Mouse (Mus musculus) adrenal gland, adult 18-20 months (tissue): ENCODE measurements around the gene Kcnj6. TPM values are rescaled to one million over a fixed set of nuclear protein-coding genes. Genes with fewer than 3 reads are reported as not detected.

Experiments used
- DNase-seq, 2 experiments: peaks; one replicate each; pipeline ENCODE4 v3.0.0; 2021 to 2022; ENCODE audit warnings: low spot score in 2 of 2
- total RNA-seq, 2 experiments: library from RNA; stranded (reverse); gene quantifications; 1 replicate in 1 of 2; 2 replicates in 1 of 2; pipeline ENCODE4 v1.2.3; 2021

Gene Kcnj6
- total RNA-seq, 2 experiments from 2014 or later: 0.93 to 1.2 TPM

DNA sequence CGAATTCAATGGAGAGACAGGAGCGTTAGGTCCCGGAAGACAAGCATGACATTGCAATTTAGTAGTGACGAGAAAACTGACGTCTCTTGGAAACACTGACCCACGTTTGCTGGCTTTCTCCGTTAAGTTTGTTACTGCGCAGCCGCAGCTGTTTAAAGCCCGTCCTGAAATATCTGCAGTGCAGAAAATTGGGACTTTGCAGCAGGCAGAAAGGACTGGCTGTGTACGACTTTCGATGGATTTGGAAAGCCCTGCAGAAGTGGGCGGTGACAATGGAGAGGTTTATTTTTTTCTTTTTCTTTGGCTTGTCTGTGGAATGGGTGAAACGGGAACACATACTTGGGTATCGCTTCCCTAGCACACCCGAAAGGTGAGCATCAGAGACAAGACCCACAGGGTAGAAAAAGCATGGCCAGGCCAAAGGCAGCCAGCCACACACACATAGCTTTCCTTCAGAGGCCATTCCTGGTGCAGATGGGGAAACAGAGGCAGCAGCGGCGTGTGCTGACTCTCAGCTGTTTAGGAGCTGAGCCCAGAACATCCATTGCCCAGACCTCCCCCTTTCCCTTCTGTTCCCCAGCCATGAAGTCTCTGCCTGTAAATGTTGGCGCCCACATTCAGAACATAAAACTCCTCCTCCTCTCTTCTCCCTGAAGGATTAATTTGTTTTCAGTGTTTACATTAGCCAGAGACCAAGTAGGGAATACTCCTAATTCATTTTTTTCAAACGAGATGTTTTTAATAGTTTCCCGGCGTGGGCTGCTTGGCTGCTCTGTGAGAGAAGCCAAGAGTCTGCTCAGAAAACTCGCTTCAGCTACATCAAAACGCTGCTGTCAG, 215.2 kb downstream of the Kcnj6 start:
- no peak for DNase-seq

- no peak for DNase-seq
These were observed 223.6 kb downstream of the Kcnj6 start for GRCm38 (mm10) chr16:94773928-94774327.

DNA sequence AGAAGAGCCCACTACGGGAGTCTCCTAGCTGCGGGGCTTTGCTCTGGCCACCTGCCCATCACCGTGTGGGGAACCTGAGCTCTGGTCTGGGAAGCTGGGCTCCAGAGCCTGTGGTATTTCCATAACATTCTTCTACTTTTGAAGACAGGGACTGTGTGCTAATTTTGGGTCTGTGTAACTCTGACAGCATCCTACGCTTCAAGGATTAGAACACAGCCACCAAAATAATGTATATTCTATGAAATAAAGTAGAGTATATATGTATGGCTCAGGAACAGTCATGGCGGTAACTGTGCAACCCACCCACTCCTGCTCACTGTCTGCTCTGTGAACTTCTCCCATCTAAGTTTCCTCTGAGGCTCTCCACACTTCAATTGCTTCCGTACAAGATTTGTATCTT, 229.9 kb downstream of the Kcnj6 start:
- DNase-seq: no peak

- no peak for DNase-seq
These were observed 232.4 kb downstream of the Kcnj6 start for GRCm38 (mm10) chr16:94765129-94765528.

DNA sequence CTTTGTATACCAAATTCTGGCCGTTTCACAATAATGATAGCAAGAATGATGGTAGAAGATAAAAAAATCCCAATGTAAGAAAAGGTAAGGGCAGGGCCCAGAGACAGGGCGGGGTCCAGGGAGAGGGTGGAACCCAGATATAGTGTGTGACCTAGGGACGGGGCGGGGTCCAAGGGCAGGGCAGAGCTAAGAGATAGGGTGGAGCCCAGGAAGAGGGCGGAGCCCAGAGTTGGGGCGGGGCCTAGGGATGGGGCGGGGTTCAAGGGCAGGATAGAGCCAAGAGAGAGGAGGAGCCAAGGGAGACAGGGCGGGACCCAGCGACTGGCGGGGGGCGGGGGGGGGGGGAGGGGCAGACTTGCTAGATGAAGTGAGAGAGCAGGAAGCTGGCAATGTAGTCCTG, 236.8 kb downstream of the Kcnj6 start:
- no peak for DNase-seq

- no peak for DNase-seq
These were observed 237.7 kb downstream of the Kcnj6 start for GRCm38 (mm10) chr16:94759761-94760160.

GRCm38 (mm10) chr16:94758606-94759005, 238.9 kb downstream of the Kcnj6 start:
- DNase-seq: no peak

- no peak for DNase-seq
These were observed 241.1 kb downstream of the Kcnj6 start for GRCm38 (mm10) chr16:94756352-94756751.

GRCm38 (mm10) chr16:94753453-94753852, 244.0 kb downstream of the Kcnj6 start:
- no peak for DNase-seq

DNA sequence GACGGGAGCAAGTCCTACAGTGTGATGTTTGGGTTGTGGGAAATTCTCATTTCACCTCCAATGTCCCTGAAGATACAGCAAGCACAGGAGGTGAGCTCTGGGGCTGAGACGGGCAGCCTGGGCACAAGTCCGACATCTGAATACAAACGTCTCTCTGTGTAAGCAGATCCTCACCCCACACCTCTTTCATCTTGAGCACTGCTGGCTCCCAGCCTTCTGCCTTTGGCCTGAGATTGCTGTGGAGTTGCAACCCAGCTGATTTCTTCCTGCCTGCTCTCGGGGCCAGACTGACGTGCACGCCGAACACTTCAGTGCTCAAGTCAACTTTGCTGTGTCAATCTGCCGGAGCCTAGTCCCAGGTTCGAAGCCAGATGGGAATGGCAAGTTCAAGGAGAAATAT, 244.7 kb downstream of the Kcnj6 start:
- no peak for DNase-seq

- no peak for DNase-seq
These were observed 252.5 kb downstream of the Kcnj6 start for GRCm38 (mm10) chr16:94745016-94745415.

GRCm38 (mm10) chr16:94743853-94744501, 253.5 kb downstream of the Kcnj6 start:
- DNase-seq: peak in 1 of 2 experiments; percentile 24

DNA sequence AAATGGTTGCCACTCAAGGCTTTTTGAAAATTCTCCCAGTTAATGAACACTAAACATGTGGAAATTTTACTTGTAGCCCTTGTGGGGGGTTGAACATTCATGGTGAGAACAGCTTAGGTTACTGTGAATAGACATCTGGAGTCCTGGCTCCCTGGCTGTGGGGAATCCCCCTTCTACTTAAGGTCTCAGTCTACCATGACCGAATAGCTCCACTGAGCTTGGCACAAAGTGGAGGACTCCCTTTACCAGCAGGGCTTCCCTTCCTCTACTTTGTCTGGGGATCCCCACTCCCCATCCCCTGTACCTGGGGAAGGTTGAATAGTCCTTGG, 260.2 kb downstream of the Kcnj6 start:
- no peak for DNase-seq

DNA sequence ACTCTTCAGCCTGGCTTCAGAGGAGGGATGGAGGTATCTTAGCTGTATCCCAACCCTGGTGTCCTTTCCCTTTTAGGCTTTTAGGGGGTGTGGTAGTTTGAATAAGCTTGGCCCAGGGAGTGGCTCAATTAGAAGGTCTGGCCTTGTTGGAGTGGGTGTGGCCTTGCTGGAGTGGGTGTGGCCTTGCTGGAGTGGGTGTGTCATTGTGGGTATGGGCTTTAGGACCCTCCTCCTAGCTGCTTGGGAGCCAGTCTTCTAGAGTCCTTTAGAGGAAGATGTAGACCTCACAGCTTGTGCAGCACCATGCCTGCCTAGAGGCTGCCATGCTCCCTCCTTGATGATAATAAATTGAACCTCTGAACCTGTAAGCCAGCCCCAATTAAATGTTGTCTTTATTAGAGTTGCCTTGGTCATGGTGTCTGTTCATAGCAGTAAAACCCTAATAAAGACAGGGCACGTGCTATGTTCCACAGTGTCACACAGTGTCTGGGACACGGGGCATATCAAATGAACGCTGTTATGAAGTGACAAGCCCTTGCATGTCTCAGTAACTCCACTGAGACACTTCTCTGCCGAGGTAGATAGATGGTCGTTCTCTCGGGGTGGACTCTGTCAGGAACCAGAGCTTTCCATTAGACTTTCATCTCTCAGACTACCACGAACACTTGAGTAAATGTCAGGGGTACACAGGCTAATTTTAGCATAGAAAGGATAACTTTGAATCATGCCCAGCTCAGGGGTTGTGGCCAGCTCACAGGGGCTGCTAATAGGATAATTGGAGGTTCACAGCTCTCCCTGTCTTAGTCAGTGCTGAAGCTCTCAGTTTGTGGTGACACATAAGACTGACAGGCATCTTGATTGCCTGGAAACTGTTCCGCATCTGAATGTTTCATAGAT, 260.8 kb downstream of the Kcnj6 start:
- no peak for DNase-seq

DNA sequence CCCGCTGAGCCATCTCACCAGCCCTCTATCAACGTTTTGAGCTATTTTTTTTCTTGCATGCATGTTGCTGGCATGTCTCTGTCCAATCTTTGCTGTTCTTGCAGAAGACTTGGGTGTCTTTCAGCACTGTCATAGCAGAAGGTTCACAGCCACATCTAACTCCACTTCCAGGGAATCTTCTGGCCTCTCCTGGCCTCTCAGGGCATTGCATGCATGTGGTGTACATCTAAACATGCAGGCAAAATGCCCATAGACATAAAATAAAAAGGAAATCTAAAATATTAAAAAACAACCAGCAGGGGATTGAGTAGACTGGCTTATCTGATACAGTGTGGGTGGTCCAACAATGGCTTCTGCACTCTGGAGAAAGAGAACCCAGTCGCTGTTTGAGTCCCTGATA, 262.0 kb downstream of the Kcnj6 start:
- DNase-seq: no peak

DNA sequence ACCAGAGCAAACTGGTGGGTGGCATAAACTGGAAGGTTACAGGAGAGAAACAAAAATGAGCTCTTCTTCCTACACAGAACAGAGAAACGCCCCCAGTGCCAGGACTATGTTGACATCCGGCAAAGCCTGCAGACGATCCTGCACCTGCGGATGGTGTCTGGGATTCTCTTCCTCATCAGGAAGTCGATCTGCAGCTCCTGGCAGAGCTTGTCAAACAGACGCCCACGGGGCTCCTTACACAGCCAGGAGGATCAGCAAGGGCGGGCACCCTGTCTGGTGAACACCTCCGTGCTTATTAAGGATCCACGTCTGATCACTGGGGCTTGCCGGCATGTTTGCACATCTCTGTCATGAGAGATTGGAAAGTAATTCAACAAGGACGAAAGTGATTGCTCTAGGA, 266.5 kb downstream of the Kcnj6 start:
- peak in 1 of 2 experiments; percentile 11 for DNase-seq

DNA sequence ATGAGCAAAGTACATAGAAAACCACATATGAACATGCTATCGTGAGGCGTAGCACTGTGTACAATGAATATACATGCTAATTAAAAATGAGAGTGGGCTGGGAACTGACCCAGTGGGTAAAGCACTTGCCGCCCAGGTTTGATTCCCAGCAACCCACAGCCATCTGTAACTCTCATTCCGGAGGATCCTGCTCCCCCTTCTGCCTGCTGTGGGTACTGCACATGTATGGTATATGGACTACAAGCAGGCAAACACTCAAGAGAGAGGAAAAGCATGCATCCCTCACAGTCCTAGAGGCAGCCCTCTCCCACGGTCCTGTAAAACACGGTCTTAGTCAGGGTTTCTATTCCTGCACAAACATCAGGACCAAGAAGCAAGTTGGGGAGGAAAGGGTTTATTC, 268.3 kb downstream of the Kcnj6 start:
- DNase-seq: peak in 1 of 2 experiments; percentile 7

DNA sequence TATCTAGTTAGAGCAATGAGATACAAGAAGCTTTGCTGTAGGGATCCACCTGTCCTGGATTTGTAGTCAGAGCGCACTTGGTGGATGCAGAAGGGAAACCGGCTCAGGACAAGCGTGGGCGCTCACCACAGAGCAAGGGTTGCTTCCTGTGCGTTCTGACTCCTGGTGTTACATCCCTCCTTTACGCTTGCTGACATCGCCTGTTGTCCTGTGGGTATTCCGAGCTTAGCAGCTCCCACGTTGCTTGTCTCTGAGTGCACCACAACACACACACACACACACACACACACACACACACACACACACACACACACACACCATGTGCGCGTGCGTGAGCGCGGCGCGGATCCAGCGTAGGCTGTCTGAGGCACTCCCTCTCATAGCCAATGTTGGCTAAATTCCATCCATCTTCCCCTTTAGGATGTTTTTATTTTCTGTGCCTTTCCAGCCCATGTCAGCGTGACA, 272.7 kb downstream of the Kcnj6 start:
- DNase-seq: peak; percentile 22 to 33

DNA sequence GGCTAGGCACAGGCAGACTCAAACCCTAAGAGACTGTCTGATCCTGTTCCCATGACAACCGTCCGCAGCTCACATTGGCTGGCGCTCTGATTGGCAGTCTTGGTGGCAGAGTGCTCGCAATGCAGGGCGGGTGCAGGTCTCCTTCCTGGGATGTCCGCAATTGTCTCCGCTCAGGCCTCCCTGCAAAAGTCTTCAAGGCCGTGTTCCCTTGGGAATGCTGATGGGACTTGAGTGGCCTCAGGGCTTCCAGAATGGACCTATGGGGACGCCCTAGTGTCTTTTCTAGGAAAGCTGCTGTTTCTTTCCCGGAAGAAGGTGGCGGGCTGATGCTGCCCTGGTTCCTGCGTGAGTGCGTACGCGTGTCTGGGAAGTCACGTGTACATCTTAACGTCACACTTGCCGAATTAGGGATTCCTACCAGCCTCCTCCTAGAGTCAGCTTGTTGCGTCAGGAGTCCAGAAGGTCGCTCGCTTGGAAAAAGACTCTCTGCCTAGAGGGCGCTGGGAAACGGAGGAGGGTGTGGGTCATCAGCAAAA, 273.4 kb downstream of the Kcnj6 start:
- peak; percentile 64 to 72 for DNase-seq

DNA sequence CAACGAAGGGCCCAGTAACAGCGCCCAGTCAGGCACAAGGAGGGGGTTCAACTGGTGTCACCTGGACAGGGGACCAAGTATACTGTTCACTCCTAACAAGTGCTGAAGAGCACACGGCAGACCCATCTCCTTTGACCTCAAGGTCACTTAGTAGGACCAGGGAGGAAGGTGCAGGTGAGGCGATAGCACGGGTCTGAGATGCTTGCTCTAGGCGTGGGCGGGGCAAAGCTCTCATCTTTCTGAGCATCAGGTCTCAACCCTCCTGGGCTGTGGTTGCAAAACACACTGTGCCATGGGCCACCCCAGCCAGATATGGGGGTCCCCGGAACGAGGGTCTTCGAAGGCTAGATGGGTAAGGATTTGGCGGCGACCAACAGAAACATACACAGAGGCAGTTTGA, 274.6 kb downstream of the Kcnj6 start:
- DNase-seq: no peak

DNA sequence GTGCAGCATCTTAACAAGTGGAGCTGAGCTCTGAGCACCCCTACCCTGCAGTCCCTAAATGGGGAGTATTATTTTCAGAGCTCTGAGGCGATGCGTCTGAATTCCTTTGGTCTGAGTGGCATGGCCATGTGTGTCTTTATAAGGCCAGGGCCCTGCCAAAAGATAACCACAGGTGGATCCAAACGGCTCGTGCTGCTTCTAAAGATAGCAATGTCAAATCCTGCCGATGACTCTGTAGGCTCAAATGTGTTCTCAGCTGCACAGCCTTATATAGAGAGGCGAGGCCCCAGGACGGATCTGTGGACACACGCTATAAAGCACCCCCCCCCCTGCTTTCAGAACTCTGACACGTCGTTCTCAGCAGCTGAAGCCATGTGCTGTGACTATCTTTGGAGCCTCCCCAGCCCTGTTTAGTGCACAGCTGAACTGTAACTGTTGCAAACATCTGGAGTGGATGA, 275.9 kb downstream of the Kcnj6 start:
- no peak for DNase-seq
